In the genomic region with DNA sequence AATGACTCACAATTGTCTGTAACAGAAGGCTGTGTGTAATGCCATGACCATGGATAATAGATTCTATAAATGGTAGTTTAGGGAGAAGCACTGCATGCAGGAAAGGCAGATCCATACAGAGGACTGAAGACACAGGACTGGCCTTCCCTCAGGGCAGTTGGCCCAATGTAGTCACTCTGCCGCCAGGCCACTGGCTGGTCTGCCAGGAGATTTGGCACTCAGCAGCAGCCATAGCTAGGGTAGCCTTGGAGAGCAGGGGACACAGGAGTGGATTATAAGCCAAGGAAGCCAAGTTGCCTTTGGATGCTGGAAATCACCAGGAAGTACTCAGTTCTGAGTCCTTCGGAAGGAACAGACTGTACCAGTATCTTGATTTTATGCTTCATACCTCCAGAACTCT, we compare ENCODE assay signal across 12 mouse cellular contexts. TPM values are rescaled to one million over a fixed set of nuclear protein-coding genes. Genes with fewer than 3 reads are reported as not detected.
"Had no signal": no experiment of that assay in that cellular context is flagged by ENCODE, and none has a peak within 500 bp of the region (broad histone marks: within the 10 kb centered on the region; RNA-seq: fewer than 3 reads in every experiment).

No protein-coding gene starts in this region.

- H3K27ac ChIP-seq: limb, embryonic 13.5 days; liver, embryonic 14.5 days; midbrain, embryonic 12.5 days; stomach, embryonic 15.5 days had no signal

- H3K4me1 ChIP-seq: limb, embryonic 13.5 days; midbrain, embryonic 12.5 days; stomach, embryonic 15.5 days had no signal

- H3K27me3 ChIP-seq: limb, embryonic 13.5 days; midbrain, embryonic 12.5 days; stomach, embryonic 15.5 days had no signal

- H3K36me3 ChIP-seq: stomach, embryonic 15.5 days had no signal

- DNase-seq: kidney, postnatal 14 days; layer of hippocampus, adult 9-11 months; left cerebral cortex, postnatal 4 days; lung, adult 18-20 months; right cerebral cortex, postnatal 14 days; thymus, adult 2 months; thymus, postnatal 25 days had no signal

- H3K4me3 ChIP-seq: limb, embryonic 13.5 days; midbrain, embryonic 12.5 days; stomach, embryonic 15.5 days had no signal

RNA-seq across cellular contexts. Expression of a gene that starts 11.8 kb away (rescaled TPM):
- polyA plus RNA-seq: liver, adult 2 months had no signal
